Mouse (Mus musculus): Measurements from ENCODE around the gene Cd79b. TPM values are rescaled to one million over a fixed set of nuclear protein-coding genes. Genes with fewer than 3 reads are reported as not detected.

Gene Cd79b
- total and polyA plus RNA-seq, 3 experiments: 0.03 TPM; not detected in 2

DNA sequence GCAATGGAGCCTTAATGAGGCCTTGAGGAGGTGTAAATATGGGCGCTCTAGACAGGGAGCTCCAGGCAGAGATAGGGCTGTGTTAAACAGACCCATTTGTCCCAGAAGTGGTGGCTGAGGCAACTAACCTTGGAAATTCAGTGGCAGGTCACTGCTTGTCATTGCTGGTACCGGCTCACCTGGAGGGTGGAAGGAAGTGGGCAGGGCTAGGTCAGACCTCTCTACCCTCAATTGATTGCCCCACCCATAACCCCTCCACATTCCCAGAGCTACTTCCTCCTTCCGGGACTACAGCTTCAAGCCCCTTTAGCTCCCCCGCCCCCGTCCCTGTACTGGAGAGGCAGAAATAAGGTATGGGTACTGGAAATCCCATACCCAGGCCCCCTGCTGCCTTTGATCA, 1.0 kb downstream of the Cd79b start:
- H3K27me3 ChIP-seq (ENCODE audit: insufficient read depth, low read length): peaks cover 48% of the 10 kb centered on the region
- DNase-seq (ENCODE audit: low spot score): no peak
- H3K9me3 ChIP-seq (replicated peaks): no peaks in the 10 kb centered on the region
- H3K36me3 ChIP-seq (replicated peaks): no peaks in the 10 kb centered on the region
- peaks cover 10% of the 10 kb centered on the region; the same call in 1 of the 2 replicates for H3K4me1 ChIP-seq (ENCODE audit: insufficient read depth, low read depth, low read length)
- no peak for TF ChIP-seq GATA2 (IDR thresholded peaks at IDR 0.05; ENCODE audit: borderline replicate concordance, low read depth, low read length)
- TF ChIP-seq CTCF (IDR thresholded peaks at IDR 0.05; ENCODE audit: low read depth, low read length): no peak
- no peak for TF ChIP-seq GATA1 (IDR thresholded peaks at IDR 0.05; ENCODE audit: borderline replicate concordance, low read length)
- TF ChIP-seq TAL1 (conservative IDR thresholded peaks at IDR 0.05; ENCODE audit: low read depth, low read length): no peak
- no peak for TF ChIP-seq POLR2AphosphoS5 (IDR thresholded peaks at IDR 0.05; ENCODE audit: insufficient replicate concordance, low read depth, low read length)
- no peak for ATAC-seq (ENCODE audit: extremely low read depth, insufficient number of reproducible peaks, low FRiP score, poor library complexity, severe bottlenecking)
- no peak overlapping the region for H3K4me3 ChIP-seq (ENCODE audit: low read depth, low read length)

DNA sequence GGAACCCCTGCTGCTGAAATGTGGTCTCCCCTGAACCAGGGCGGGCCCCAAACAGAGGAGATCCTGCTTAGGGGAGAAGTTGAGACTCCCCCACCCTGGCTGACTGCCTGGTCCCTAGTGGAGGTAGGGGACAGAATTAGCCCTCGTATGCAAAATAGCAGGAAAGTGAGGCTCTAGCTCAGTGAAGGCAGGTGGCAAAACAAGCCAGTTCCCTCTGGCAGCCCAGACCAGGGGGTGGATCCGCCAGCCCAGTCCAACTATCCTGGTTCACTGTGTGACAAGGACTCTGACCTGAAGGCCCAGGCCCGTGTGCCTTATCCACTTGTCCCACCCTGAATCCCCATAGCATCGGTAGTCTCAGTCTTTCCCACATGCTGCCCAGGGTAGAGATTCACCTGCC, 4.4 kb downstream of the Cd79b start:
- Histone ChIP-seq H3K27me3 (ENCODE audit: insufficient read depth, low read length) (peaks cover 42% of the 10 kb centered on the region), H3K9me3 (replicated peaks) (no peaks in the 10 kb centered on the region), H3K4me3 (ENCODE audit: low read depth, low read length) (no peak overlapping the region), H3K4me1 (ENCODE audit: insufficient read depth, low read depth, low read length) (peaks cover 10% of the 10 kb centered on the region; the same call in 1 of the 2 replicates), H3K36me3 (replicated peaks) (no peaks in the 10 kb centered on the region)
- DNase-seq (ENCODE audit: low spot score) (no peak), ATAC-seq (ENCODE audit: extremely low read depth, insufficient number of reproducible peaks, low FRiP score, poor library complexity, severe bottlenecking) (no peak)
- no peak for TF ChIP-seq GATA2 (IDR thresholded peaks at IDR 0.05; ENCODE audit: borderline replicate concordance, low read depth, low read length)
- TF ChIP-seq TAL1 (conservative IDR thresholded peaks at IDR 0.05; ENCODE audit: low read depth, low read length): no peak
- no peak for TF ChIP-seq CTCF (IDR thresholded peaks at IDR 0.05; ENCODE audit: low read depth, low read length)
- no peak for TF ChIP-seq POLR2AphosphoS5 (IDR thresholded peaks at IDR 0.05; ENCODE audit: insufficient replicate concordance, low read depth, low read length)
- no peak for TF ChIP-seq GATA1 (IDR thresholded peaks at IDR 0.05; ENCODE audit: borderline replicate concordance, low read length)

DNA sequence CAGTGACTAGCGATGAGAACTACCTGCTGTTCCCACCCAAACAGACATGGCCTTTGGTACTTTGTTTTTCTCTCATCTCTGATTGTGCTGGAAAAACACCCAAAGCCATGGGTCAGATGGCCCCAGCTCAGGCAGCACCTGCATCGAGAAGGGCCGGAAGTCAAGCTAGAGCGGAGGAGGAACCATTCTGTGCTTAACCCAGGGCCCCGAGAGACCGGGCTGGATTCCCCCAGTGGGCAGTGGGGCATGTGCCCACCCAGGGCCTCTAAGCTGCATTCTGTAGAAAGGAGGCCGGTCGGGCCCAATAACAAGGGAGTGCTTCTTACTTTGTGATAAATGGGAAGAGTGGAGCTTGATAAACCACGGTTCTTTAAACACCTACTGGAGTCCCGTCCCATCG, 6.4 kb downstream of the Cd79b start:
- H3K4me1 ChIP-seq (ENCODE audit: insufficient read depth, low read depth, low read length): no peaks in the 10 kb centered on the region; the same call in 1 of the 2 replicates
- no peak for TF ChIP-seq GATA2 (IDR thresholded peaks at IDR 0.05; ENCODE audit: borderline replicate concordance, low read depth, low read length)
- no peak for TF ChIP-seq TAL1 (conservative IDR thresholded peaks at IDR 0.05; ENCODE audit: low read depth, low read length)
- no peak for TF ChIP-seq CTCF (IDR thresholded peaks at IDR 0.05; ENCODE audit: low read depth, low read length)
- no peak for TF ChIP-seq POLR2AphosphoS5 (IDR thresholded peaks at IDR 0.05; ENCODE audit: insufficient replicate concordance, low read depth, low read length)
- TF ChIP-seq GATA1 (IDR thresholded peaks at IDR 0.05; ENCODE audit: borderline replicate concordance, low read length): no peak
- no peak overlapping the region for H3K4me3 ChIP-seq (ENCODE audit: low read depth, low read length)
- H3K27me3 ChIP-seq (ENCODE audit: insufficient read depth, low read length): peaks cover 46% of the 10 kb centered on the region
- H3K9me3 ChIP-seq (replicated peaks): no peaks in the 10 kb centered on the region
- DNase-seq (ENCODE audit: low spot score) (no peak), ATAC-seq (ENCODE audit: extremely low read depth, insufficient number of reproducible peaks, low FRiP score, poor library complexity, severe bottlenecking) (no peak)
- H3K36me3 ChIP-seq (replicated peaks): no peaks in the 10 kb centered on the region

DNA sequence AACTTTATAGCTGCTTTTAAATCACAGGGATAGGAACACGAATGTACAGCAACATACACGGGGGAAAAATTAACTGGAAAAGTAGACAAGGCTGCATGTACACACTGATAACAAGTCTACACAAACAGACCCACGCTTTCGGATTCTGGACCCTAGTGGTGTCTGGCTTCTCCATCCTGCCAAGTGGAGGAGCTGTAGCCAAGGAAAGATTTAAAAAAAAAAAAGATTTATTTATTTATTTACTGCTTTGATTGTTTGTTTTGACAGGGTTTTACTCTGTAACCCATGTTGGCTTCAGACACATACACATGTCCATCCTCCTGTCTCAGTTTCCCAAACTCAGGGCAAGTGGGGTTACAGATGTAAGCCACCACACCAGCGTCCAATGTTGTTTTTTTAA, 7.1 kb downstream of the Cd79b start:
- H3K36me3 ChIP-seq (replicated peaks): no peaks in the 10 kb centered on the region
- ATAC-seq (ENCODE audit: extremely low read depth, insufficient number of reproducible peaks, low FRiP score, poor library complexity, severe bottlenecking): no peak
- DNase-seq (ENCODE audit: low spot score): no peak
- H3K4me1 ChIP-seq (ENCODE audit: insufficient read depth, low read depth, low read length): no peaks in the 10 kb centered on the region; the same call in 1 of the 2 replicates
- TF ChIP-seq TAL1 (conservative IDR thresholded peaks at IDR 0.05; ENCODE audit: low read depth, low read length) (no peak), GATA2 (IDR thresholded peaks at IDR 0.05; ENCODE audit: borderline replicate concordance, low read depth, low read length) (no peak), CTCF (IDR thresholded peaks at IDR 0.05; ENCODE audit: low read depth, low read length) (no peak), GATA1 (IDR thresholded peaks at IDR 0.05; ENCODE audit: borderline replicate concordance, low read length) (no peak), POLR2AphosphoS5 (IDR thresholded peaks at IDR 0.05; ENCODE audit: insufficient replicate concordance, low read depth, low read length) (no peak)
- no peak overlapping the region for H3K4me3 ChIP-seq (ENCODE audit: low read depth, low read length)
- H3K9me3 ChIP-seq (replicated peaks): no peaks in the 10 kb centered on the region
- H3K27me3 ChIP-seq (ENCODE audit: insufficient read depth, low read length): peaks cover 46% of the 10 kb centered on the region

DNA sequence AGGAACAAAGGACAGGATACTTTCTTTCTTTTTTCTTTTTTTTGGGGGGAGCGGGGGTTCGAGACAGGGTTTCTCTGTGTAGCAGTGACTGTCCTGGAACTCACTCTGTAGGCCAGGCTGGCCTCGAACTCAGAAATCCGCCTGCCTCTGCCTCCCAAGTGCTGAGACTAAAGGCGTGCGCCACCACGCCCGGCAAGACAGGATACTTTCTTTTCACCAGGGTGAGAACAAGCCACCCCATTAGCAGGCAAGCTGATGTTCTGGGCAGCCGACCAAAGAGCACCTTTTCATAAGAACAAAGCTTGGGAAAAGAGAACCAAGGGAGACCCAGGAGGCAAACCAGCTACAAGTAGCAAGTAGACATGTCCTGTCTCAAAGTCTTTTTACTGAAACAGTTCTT, 7.8 kb downstream of the Cd79b start:
- Histone ChIP-seq H3K4me3 (ENCODE audit: low read depth, low read length) (no peak overlapping the region), H3K27me3 (ENCODE audit: insufficient read depth, low read length) (peaks cover 44% of the 10 kb centered on the region), H3K4me1 (ENCODE audit: insufficient read depth, low read depth, low read length) (no peaks in the 10 kb centered on the region; the same call in 1 of the 2 replicates), H3K36me3 (replicated peaks) (no peaks in the 10 kb centered on the region), H3K9me3 (replicated peaks) (no peaks in the 10 kb centered on the region)
- TF ChIP-seq GATA1 (IDR thresholded peaks at IDR 0.05; ENCODE audit: borderline replicate concordance, low read length) (no peak), POLR2AphosphoS5 (IDR thresholded peaks at IDR 0.05; ENCODE audit: insufficient replicate concordance, low read depth, low read length) (no peak), GATA2 (IDR thresholded peaks at IDR 0.05; ENCODE audit: borderline replicate concordance, low read depth, low read length) (no peak), CTCF (IDR thresholded peaks at IDR 0.05; ENCODE audit: low read depth, low read length) (no peak), TAL1 (conservative IDR thresholded peaks at IDR 0.05; ENCODE audit: low read depth, low read length) (no peak)
- ATAC-seq (ENCODE audit: extremely low read depth, insufficient number of reproducible peaks, low FRiP score, poor library complexity, severe bottlenecking): no peak
- DNase-seq (ENCODE audit: low spot score): no peak

DNA sequence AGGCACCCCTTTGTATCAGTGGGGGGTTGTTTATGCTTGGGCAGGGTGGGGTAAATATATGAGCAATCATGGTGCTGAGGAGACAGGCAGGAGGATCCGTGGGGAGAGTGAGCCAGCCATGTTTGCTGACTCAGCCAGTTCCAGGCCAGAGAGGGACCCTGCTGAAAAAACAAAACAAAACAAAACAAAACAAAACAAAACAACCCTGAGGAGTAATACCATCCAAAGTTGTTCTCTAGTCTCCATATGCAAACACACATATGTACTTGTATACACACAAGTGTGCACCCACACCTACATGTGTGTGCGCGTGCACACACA, 8.5 kb downstream of the Cd79b start:
- Histone ChIP-seq H3K4me1 (ENCODE audit: insufficient read depth, low read depth, low read length) (no peaks in the 10 kb centered on the region; the same call in 1 of the 2 replicates), H3K36me3 (replicated peaks) (no peaks in the 10 kb centered on the region), H3K9me3 (replicated peaks) (no peaks in the 10 kb centered on the region), H3K27me3 (ENCODE audit: insufficient read depth, low read length) (peaks cover 50% of the 10 kb centered on the region), H3K4me3 (ENCODE audit: low read depth, low read length) (no peak overlapping the region)
- TF ChIP-seq GATA1 (IDR thresholded peaks at IDR 0.05; ENCODE audit: borderline replicate concordance, low read length): no peak
- no peak for TF ChIP-seq GATA2 (IDR thresholded peaks at IDR 0.05; ENCODE audit: borderline replicate concordance, low read depth, low read length)
- no peak for TF ChIP-seq TAL1 (conservative IDR thresholded peaks at IDR 0.05; ENCODE audit: low read depth, low read length)
- no peak for TF ChIP-seq CTCF (IDR thresholded peaks at IDR 0.05; ENCODE audit: low read depth, low read length)
- TF ChIP-seq POLR2AphosphoS5 (IDR thresholded peaks at IDR 0.05; ENCODE audit: insufficient replicate concordance, low read depth, low read length): no peak
- no peak for ATAC-seq (ENCODE audit: extremely low read depth, insufficient number of reproducible peaks, low FRiP score, poor library complexity, severe bottlenecking)
- no peak for DNase-seq (ENCODE audit: low spot score)
